Mouse (Mus musculus) small intestine, adult 2 months (tissue): Measurements from ENCODE around the gene Cntnap2. TPM values are rescaled to one million over a fixed set of nuclear protein-coding genes. Genes with fewer than 3 reads are reported as not detected.

ENCODE experiments used
- H3K27ac ChIP-seq: fragments of 200-500 bp; 2 replicates; pipeline ENCODE4 v1.5.1; 2012; ENCODE audit warnings: low read depth, low read length, control low read depth, inconsistent platforms; ENCODE audit not compliant: insufficient read depth
- H3K27me3 ChIP-seq: fragments of 200-500 bp; 2 replicates; pipeline ENCODE4 v1.6.1; 2012; ENCODE audit warnings: mild to moderate bottlenecking, moderate library complexity, low read length, inconsistent platforms; ENCODE audit not compliant: control insufficient read depth, insufficient read depth
- H3K36me3 ChIP-seq: fragments of 200-500 bp; 2 replicates; pipeline ENCODE4 v1.6.1; 2012; ENCODE audit warnings: mild to moderate bottlenecking, low read length, control low read depth, inconsistent platforms; ENCODE audit not compliant: control insufficient read depth, insufficient read depth
- H3K4me1 ChIP-seq: fragments of 200-500 bp; 2 replicates; pipeline ENCODE4 v1.6.1; 2012; ENCODE audit warnings: low read length, inconsistent platforms, mixed read lengths; ENCODE audit not compliant: control insufficient read depth, insufficient read depth, insufficient read length
- H3K4me3 ChIP-seq: fragments of 200-500 bp; 2 replicates; pipeline ENCODE4 v1.5.1; 2012; ENCODE audit warnings: low read depth, mild to moderate bottlenecking, control low read depth, inconsistent platforms, low read length, moderate library complexity
- CTCF ChIP-seq: fragments of 200-500 bp; IDR thresholded peaks from 2 replicates; pipeline ENCODE4 v1.5.1; 2012; ENCODE audit warnings: low read depth, mild to moderate bottlenecking, control low read depth, inconsistent platforms, low read length, moderate library complexity, mixed read lengths; ENCODE audit not compliant: insufficient replicate concordance, insufficient read length; ENCODE audit errors: extremely low read depth
- POLR2A ChIP-seq: fragments of 200-500 bp; IDR thresholded peaks from 2 replicates; pipeline ENCODE4 v1.6.1; 2012; ENCODE audit warnings: low read depth, mild to moderate bottlenecking, control low read depth, inconsistent platforms, low read length, moderate library complexity
- WGBS: fragments of 180-500 bp; shearing (Covaris S2); methylation state at CpG from one replicate; pipeline ENCODE4 v1.1.7; 2018; 5-methylcytosine and 5-hydroxymethylcytosine counted together
- polyA plus RNA-seq: library from polyadenylated mRNA; depleted of rRNA; stranded (reverse); fragments of >200 nt; gene quantifications from 2 replicates; pipeline ENCODE4 v1.2.3, GENCODE M21; 2012; rRNA removed

Cntnap2 gene
- polyA plus RNA-seq: 0.19 and 0.20 TPM in 2 replicates

DNA sequence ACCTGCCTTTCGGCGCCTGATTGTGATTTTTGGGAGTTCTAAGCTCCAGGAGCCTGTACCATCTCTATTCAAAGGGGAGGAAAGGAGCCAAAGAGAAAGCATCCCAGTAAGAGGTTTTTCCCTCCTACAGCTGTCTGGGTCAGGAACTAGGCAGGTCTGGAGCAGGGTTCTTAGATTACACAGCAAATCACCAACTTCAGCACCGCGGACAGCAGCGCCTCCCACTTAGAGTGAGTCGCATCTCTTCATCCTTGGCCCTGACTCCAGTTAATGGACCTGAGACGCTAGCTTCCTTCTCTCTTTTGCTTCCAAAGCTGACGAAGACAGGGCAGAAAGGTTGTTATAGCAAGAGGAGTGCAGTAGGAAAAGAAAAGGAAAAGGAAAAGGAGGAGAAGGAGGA, at the start of gene Cntnap2:
Gene Cntnap2, plus strand, starts transcription at position 267 of the 400 bp plus-strand sequence.
- TF ChIP-seq CTCF: no peak
- TF ChIP-seq POLR2A: no peak
- no peaks in the 10 kb centered on the region for H3K27me3 ChIP-seq
- H3K4me1 ChIP-seq: no peaks in the 10 kb centered on the region
- H3K4me3 ChIP-seq: no peak within 1 kb of the TSS
- H3K36me3 ChIP-seq: no peaks in the 10 kb centered on the region
- 16% methylated on average over 8 of the region's 8 CpGs for WGBS
- no peak within 1 kb of the TSS for H3K27ac ChIP-seq

DNA sequence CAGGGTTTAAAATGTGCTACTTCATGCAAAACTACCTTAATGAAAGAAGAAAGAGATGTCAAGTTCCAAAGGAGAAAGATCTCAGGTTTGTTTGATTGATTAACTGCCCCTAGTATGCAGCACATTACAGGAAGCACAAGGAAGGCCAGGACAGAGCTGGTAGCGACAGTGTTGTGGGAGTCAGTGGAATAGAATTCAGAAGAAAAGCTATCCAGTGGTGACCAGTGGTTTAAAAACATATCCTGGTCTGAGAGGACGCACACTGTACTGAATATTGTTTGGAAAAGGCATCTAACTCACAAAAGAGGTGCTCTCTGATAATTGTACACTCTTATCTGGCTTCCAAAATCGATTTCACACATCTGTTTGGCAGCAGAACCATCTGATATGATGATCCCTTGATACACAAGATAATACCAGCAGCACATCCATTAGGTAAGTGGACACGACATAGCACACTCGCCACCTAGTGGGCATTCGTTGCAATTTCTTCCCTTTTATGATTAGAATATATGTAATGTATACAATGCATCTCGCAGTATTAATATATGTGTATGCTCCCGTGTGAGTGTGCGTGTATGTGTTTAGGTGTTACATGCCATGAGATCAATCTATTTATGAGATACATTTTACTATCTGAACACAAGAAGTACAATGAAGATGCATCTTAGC, 33.0 kb upstream of the Cntnap2 start:
- H3K4me1 ChIP-seq: no peaks in the 10 kb centered on the region
- no peak overlapping the region for H3K4me3 ChIP-seq
- no peak for TF ChIP-seq CTCF
- H3K27me3 ChIP-seq: no peaks in the 10 kb centered on the region
- H3K27ac ChIP-seq: no peak overlapping the region
- 22% methylated on average over 9 of the region's 9 CpGs for WGBS
- no peaks in the 10 kb centered on the region for H3K36me3 ChIP-seq

DNA sequence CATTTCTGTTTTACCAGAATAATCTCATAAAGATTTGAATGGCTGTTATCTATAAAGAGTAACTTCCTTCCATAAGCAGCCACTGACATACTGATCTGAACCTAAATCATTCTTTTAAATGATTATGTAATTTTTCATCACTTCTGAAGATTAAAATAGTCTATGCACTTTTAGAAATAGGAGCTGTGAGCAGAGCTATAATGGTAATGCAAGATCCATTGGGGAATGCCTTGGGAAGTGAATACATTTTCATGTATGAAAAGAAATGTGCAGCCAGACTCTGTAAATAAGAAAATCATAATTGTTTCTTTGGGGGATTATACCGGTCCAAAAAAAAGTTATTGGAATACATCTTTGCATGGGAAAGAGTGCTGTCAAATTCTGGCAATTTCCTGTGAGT, 19.7 kb upstream of the Cntnap2 start:
- no peaks in the 10 kb centered on the region for H3K4me1 ChIP-seq
- 59% methylated on average over 1 of the region's 1 CpGs for WGBS
- no peaks in the 10 kb centered on the region for H3K27me3 ChIP-seq
- TF ChIP-seq POLR2A (no peak), CTCF (no peak)
- no peak overlapping the region for H3K4me3 ChIP-seq
- no peaks in the 10 kb centered on the region for H3K36me3 ChIP-seq
- H3K27ac ChIP-seq: no peak overlapping the region

DNA sequence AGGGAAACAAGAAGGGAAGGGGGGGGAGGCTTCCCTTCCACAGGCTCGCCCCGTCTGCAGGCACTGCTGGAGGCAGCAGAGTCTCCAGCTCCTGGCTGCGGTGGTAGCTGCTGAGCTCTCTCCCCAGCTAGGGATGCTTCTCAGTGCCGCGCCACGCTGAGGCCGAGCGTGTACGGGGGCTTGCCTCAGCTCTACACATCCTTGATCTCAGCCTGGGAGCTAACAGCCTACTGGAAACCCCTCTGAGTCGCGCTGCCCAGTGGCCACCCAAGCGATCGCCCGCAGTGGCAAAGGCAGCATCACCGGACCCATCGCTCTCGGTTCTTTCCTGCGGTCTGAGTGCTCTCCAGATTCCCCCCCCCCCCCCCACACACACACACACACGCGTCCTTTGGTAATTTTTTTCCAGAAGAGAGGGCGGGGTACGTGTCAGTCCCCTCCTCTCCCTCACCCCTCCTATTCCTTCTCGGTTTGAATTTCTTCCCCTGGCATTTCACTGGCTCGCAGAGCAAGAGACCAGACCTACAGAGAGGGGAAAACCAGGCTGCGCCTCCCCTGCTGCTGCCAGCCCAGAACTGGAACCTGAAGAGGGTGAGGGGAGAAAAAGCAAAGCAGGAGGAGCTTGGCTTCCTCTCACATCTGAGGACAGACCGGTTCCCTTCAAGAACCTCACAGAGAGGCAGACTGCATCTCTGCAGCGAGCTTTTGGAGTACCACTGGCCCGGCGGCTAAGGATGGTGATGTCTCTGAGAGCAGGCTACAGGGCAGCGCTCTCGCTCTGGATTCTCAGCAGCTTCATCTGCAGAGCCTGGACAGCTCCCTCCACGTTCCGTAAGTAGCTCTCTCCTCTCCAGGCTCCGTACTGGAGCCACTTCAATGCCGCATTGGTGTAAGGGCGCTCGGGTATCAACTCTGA, 657 bp downstream of the Cntnap2 start:
- Histone ChIP-seq H3K27ac (no peak overlapping the region), H3K36me3 (no peaks in the 10 kb centered on the region), H3K4me1 (no peaks in the 10 kb centered on the region), H3K4me3 (no peak overlapping the region), H3K27me3 (no peaks in the 10 kb centered on the region)
- no peak for TF ChIP-seq CTCF
- no peak for TF ChIP-seq POLR2A
- WGBS: 13% methylated on average over 37 of the region's 37 CpGs

DNA sequence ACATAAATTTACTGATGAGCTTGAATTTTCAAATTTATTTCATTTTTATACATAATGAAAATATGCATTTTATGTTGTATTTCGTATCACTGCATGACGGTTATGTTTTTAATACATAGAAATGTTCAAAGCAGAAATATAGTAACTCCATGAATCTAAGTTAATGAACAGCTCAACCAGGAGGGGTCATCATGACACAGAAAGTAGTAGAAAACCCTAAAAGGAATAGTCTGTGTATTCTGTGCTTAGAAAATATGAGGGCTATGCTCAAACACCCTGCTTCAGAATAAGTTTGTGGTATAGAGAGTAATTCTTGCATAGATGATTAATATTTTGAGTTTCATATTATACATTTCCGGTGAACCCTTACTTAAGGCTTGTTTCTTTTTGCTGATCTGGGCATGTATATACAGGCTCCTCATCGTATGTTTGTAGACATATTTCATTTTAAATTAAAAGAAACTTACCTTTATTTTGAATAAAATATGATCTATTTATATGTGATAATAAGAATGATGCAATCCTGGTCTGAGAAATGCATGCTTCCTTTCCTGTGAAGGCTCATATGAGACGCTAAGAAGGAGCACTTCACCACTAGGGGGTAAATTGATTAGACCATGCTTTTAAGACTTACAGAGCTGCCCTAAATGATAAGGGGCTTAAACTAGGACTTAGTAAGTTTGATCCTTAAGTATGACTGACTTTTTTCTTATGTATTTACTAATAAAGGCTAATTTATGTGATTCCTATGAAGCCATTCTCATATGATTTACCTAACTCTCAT, 3.2 kb downstream of the Cntnap2 start:
- no peaks in the 10 kb centered on the region for H3K27me3 ChIP-seq

DNA sequence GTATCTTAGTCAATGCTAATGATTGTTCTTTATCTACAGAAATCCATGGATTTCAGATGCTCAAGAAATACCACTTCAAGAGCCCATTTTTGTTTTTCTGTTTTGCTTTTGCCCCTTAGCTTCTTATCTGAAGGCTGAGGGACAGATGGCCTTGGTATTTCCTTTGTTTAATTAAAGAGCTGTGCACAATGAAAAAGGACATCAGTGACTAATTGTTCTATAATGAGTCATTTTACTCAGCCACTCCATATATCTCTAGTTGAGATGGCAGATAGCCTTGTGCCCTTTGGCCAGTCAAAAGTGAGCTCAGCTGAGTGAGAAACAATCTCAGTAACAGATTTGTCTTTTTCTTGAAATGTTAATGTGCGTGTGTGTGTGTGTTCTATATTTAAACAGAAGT, 29.1 kb downstream of the Cntnap2 start:
- Histone ChIP-seq H3K36me3 (no peaks in the 10 kb centered on the region), H3K27ac (no peak overlapping the region), H3K4me1 (no peaks in the 10 kb centered on the region), H3K4me3 (no peak overlapping the region), H3K27me3 (no peaks in the 10 kb centered on the region)
- 57% methylated on average over 1 of the region's 1 CpGs for WGBS
- TF ChIP-seq POLR2A (no peak), CTCF (no peak)

More for the DNA sequence above, 3.2 kb downstream of the Cntnap2 start:
- no peaks in the 10 kb centered on the region for H3K4me1 ChIP-seq
- 70% methylated on average over 5 of the region's 5 CpGs for WGBS
- H3K27ac ChIP-seq: no peak overlapping the region
- H3K36me3 ChIP-seq: no peaks in the 10 kb centered on the region
- TF ChIP-seq CTCF: no peak
- TF ChIP-seq POLR2A: no peak
- H3K4me3 ChIP-seq: no peak overlapping the region
